Comparison of ENCODE assay signal across 8 mouse cellular contexts in the genomic region with DNA sequence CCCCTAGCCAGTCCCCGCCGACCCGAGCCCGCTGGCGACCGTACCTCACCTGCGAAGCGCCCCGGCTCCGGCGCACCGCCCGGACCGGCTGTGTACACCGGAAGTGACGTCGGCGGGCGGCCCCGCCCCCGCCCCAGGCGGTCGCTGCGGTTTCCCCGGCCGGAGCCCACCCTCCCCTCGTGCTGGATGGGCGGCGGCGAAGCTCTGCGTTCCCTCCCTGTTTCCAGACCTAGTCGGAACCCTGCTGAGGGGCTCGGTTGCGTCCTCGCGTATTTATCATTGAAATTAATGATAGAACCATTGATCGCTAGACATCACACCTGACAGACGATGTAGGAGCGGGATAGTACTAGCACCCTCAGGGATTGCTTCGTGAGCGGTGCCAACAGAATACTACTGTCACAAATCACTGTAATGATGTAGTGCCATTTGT. TPM values are rescaled to one million over a fixed set of nuclear protein-coding genes. Genes with fewer than 3 reads are reported as not detected.
A peak's percentile ranks its signal among the peaks of the same experiment; 100 is the strongest.
DNase-seq lines count a peak whose midpoint lies in the region; ATAC-seq lines count a peak whose summit lies in the region.

A gene (minus strand): TSS at position 109 of the 433 bp plus-strand sequence.

- H3K4me1 ChIP-seq in hindbrain, embryonic 16.5 days (ENCODE audit: control insufficient read depth, insufficient read depth, low read depth, low read length) = peaks cover 6% of the 10 kb centered on the region

- H3K36me3 ChIP-seq in hindbrain, embryonic 16.5 days (ENCODE audit: control insufficient read depth, insufficient read depth, low read length) = no peaks in the 10 kb centered on the region
- no peaks in the 10 kb centered on the region for H3K36me3 ChIP-seq in macrophage (ENCODE audit: inconsistent target)

- H3K79me2 ChIP-seq in macrophage (ENCODE audit: inconsistent target) = peaks cover 44% of the 10 kb centered on the region

- H3K27me3 ChIP-seq in hindbrain, embryonic 16.5 days (replicated peaks; ENCODE audit: control insufficient read depth, insufficient read depth, low read length) = no peaks in the 10 kb centered on the region

- peak; percentile 95 for ATAC-seq in hindbrain, embryonic 16.5 days

- H3K27ac ChIP-seq in hindbrain, embryonic 16.5 days (ENCODE audit: low read depth, low read length) = peak within 1 kb of the TSS; percentile 89
- no peak within 1 kb of the TSS for H3K27ac ChIP-seq in macrophage

- H3K4me3 ChIP-seq in hindbrain, embryonic 16.5 days (ENCODE audit: low read length) = peak within 1 kb of the TSS; percentile 97
- peak within 1 kb of the TSS; percentile 38 for H3K4me3 ChIP-seq in macrophage (ENCODE audit: inconsistent target)

- H3K9me3 ChIP-seq in hindbrain, embryonic 16.5 days (ENCODE audit: control insufficient read depth, low read length) = no peaks in the 10 kb centered on the region

- DNase-seq in R1 (ENCODE audit: low read depth, low spot score) = peak; percentile 81
- peak; percentile 96 for DNase-seq in cerebellum, postnatal 25 days
- peak; percentile 80 for DNase-seq in gastrocnemius, adult 18-20 months (ENCODE audit: low spot score)
- peak; percentile 80 to 87 for DNase-seq in left cerebral cortex, adult 18-20 months (ENCODE audit: low spot score in 2 of 2)
- DNase-seq in right cerebral cortex, adult 18-20 months = peak; percentile 86
- peak; percentile 50 for DNase-seq in urinary bladder, postnatal 10 days (ENCODE audit: low spot score)

- H3K4me2 ChIP-seq in hindbrain, embryonic 16.5 days (ENCODE audit: low read length) = peak within 1 kb of the TSS; percentile 72

- under 1% methylated on average over 33 of the region's 41 CpGs for WGBS in hindbrain, embryonic 16.5 days
- under 1% methylated on average over 29 of the region's 41 CpGs for WGBS in macrophage (ENCODE audit: missing documents)

- peak within 1 kb of the TSS; percentile 97 for H3K9ac ChIP-seq in hindbrain, embryonic 16.5 days (ENCODE audit: low read depth, low read length)

RNA-seq across cellular contexts. Expression of the gene that starts here (rescaled TPM):
- total RNA-seq in gastrocnemius, adult 18-20 months (2021) = 10 to 100 TPM; 40.5 to 64.1 TPM
- 27.4 and 33.8 TPM in 2 replicates for polyA plus RNA-seq in hindbrain, embryonic 16.5 days (2015; fragmentation: Nextera tagmentation; extraction: Ambion mirVana)
- 10 to 100 TPM; 38.5 to 39.1 TPM for total RNA-seq in left cerebral cortex, adult 18-20 months (2021)
- 100 to 1,000 TPM in 1 of 26 experiments, 10 to 100 TPM in 25; 20.2 to 115 (median 50.9) TPM for total RNA-seq in macrophage (2018; cell fraction: chromatin; rRNA removed)
- total RNA-seq in macrophage (2018; cell fraction: cytosol; rRNA removed) = 10 to 100 TPM in 25 of 26 experiments, 1 to 10 TPM in 1; 9.9 to 21.8 (median 15.7) TPM
- 10 to 100 TPM; 21.6 to 85.9 (median 33.3) TPM for total RNA-seq in macrophage (2018; cell fraction: nucleus; rRNA removed)
- 14.1 to 16.3 TPM (median 15.6 TPM) in 3 replicates for polyA plus RNA-seq in macrophage (2018)
